Mouse (Mus musculus) cerebellum, adult 11-12 months (tissue): Measurements from ENCODE around the gene Zbtb7b.

ENCODE experiments used
- DNase-seq: peaks from one replicate; pipeline ENCODE4 v3.0.0; 2022

Zbtb7b gene

DNA sequence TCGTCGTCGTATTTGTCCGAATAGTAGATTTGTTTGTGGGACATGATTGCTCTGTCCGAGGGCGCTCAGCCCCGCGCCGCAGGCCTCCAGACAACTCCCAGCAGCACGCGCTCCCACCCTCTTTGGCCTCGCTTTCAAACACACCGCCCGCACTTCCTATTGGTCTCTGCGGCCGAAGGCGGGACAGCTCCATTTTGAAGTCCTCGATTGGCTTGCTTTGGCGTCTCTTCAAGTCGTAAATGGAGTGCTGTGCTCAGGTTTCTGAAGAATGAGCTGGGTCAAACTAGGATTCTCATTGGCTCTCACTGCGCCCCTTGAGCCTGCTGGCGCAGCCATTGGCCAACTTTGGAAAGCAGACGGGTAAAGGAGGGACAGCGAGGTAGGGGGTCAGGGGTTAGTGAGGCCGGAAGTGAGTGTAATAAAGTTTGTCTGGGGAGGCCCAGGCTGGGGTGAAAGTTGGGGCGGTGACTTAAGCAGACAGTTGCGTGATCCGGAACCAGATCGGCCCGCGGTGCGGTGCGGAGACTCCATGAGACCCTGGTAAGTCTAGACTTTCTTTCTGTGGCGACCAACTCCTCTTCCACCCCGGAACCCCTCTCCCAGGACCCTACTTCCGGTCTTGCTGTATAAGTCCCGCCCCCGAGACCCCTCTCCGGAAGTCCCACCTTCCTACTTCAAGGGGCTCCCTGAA lies 23.7 kb upstream of the Zbtb7b start, which contains the start of the genes Cks1b and Shc1:
TSS of gene Cks1b (minus strand) at position 214 of the 691 bp plus-strand sequence.
TSS of gene Shc1 (plus strand) at position 274 of the 691 bp plus-strand sequence.
- DNase-seq: peak; percentile 93

DNA sequence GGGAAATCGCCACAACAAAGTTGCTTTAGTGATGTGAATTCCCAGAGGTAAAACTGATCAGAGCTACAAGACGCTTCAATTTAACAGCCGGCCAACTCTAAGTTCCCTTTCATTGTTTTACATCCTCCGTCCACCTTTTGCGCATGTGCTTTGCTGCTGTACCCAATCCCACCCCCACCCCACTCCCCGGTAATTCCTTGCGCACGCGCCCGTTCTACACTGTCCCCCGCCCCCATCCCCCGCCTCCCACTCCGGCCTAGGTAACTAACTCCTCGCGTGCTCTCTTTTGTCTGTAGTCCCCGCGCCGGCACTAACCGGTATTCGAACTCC lies 23.2 kb upstream of the Zbtb7b start:
- DNase-seq: no peak

DNA sequence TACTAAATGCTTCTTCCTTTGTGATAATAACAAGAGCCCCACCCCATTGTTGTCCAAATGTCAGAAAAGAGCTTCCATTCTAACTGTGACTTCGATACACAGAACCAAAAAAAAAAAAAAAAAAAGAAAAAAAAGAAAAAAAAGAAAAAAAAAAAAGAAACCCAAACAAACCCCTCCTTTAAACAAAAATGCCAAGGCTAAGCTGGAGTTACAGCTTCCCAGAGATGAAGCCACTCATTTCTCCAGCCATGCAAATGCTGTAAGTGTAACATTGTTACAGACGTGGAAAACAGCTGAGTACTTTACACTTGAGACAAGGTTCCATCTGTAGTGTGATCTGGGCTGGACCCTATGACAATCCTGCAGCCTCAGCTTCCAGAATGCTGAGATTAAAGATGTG lies 22.6 kb upstream of the Zbtb7b start:
- DNase-seq: no peak

DNA sequence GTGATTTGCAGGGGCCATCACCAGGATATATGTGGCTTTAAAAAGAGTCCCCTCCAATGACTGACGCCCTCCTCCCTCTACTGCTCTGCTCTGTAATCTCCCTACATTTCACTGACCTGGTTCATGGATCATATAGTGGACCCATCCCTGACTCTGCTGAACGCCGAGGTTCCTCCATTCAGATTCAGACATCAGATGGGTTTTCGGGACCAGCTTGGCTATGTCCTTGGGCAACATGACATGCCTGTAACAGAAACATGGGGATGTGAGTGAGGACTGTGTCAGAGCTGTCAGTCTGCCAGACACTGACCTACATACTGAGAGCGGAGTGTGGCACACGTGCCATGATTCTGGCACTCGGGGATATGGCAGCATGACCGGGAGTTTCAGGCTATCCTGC lies 21.6 kb upstream of the Zbtb7b start:
- no peak for DNase-seq

DNA sequence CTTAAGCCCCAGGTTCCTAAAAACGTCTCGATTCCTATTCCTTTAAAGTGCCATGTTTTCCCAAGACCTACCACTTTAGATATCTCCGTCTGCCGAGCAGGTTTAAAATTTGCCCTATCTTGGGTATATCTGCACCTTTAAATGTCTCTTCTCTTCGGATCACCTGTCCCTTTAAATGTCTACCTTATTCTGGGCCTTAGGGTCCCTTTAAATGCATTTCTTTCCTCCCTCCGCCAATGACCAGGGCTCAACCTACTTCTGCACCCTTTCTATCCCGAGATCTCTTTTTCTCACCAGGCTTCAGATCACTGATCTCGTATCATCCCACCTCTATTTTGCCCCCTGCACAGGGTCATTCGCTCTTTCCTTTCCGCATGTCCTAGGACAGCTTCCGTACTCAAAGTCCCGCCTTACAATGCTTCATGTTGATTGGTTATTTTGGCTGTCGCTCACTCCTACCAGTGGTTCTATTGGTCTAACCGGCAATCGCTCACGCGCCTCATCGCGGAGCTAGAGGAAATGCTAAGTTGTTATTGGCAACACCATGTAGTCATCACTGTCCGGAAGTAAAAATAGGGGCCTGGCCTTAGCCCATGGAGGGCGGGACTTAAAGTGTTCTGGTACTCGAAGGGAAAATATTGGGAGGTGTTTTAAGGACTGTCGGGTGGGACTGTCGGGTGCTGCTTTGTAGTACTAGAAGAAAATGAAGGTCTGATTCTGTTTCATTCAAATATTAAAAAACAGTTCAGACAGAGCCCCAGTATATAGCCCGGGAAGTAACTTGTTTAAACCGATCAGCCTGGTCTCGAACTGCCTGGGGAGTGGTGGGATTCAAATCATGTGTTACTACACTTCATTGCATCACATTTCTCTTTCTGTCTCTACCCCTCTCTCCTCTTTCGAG lies 17.2 kb upstream of the Zbtb7b start, which contains the start of gene Flad1:
TSS of gene Flad1 (minus strand) at position 381 of the 904 bp plus-strand sequence.
- peak; percentile 99 for DNase-seq

- DNase-seq: no peak
Measured at GRCm38 (mm10) chr3:89410864-89411263, 16.3 kb upstream of the Zbtb7b start.

DNA sequence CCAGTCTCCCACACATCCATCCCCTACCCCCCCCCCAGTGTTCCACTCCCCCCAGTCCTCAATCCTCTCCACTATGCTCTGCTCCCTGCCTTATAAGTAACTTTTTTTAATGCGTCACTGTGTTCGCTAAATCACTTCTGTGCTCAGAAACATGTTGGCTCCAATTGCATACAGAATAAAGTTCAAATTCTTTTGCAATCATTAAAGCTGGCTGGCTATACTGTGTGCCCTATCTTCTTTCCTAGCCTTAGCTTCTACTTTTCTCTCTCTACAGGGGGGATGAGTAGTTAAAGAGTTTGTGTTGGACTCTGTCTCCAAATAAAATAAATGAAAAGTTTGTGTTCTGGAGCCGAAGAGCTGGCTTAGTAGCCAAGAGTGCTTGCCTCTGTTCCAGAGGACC lies 15.1 kb upstream of the Zbtb7b start:
- DNase-seq: no peak

GRCm38 (mm10) chr3:89408448-89408847 lies 13.9 kb upstream of the Zbtb7b start:
- no peak for DNase-seq

GRCm38 (mm10) chr3:89406887-89407286 lies 12.3 kb upstream of the Zbtb7b start:
- no peak for DNase-seq

GRCm38 (mm10) chr3:89402693-89403092 lies 8.1 kb upstream of the Zbtb7b start, which contains the start of gene Lenep:
Gene Lenep (minus strand): TSS chr3:89402793.
- DNase-seq: no peak

GRCm38 (mm10) chr3:89401329-89401728 lies 6.8 kb upstream of the Zbtb7b start:
- no peak for DNase-seq

- peak; percentile 34 for DNase-seq
Measured at GRCm38 (mm10) chr3:89396654-89397005, 2.1 kb upstream of the Zbtb7b start.

- DNase-seq: peak; percentile 75
Measured at GRCm38 (mm10) chr3:89395806-89396653, 1.5 kb upstream of the Zbtb7b start.

DNA sequence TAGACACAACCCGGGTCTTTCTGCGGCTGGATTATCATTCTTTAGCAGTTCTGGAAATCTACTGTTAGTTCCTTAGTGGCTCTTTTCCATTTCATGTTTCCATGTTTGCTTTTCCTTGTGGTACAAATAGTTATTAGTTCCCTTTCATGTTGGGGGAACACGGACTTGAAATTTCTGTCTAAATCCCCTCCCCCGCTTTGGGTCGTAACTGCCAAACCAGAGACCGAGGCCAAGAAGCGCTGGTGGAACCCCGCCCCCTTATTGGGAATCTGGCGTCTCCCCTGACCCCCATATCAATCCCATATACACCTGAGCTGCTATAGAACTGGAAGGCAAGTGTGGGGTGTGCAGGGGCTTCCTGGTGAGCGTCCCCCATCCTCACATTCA lies 836 bp upstream of the Zbtb7b start:
- DNase-seq: peak; percentile 71

- DNase-seq: peak; percentile 91
Measured at GRCm38 (mm10) chr3:89394894-89395256, 299 bp upstream of the Zbtb7b start.

GRCm38 (mm10) chr3:89393605-89394004 lies 971 bp downstream of the Zbtb7b start:
- DNase-seq: peak; percentile 99

DNA sequence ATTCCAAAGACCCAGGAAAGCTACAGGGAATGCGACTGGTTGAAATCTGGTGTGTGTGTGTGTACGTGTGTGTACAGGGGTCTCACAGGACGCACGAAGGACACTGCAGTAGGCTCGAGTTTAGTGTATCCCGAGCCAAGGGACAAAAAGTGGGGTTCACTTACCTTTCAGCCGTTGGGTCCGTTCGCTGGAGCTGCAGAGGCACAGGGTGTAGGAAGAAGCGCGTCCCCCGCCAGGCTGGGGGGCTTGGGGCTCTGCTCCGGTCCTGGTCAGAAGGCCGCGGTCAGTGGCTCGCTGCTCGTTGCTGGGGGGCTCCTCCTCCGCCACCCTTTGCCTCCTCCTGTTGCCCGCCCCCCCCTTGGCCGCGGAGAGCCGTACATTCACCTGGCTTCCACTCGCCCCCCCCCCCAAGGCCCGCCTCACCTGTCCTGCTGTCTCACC lies 1.7 kb downstream of the Zbtb7b start:
- DNase-seq: peak; percentile 82

- DNase-seq: peak; percentile 82
Measured at GRCm38 (mm10) chr3:89391663-89392511, 2.7 kb downstream of the Zbtb7b start.

DNA sequence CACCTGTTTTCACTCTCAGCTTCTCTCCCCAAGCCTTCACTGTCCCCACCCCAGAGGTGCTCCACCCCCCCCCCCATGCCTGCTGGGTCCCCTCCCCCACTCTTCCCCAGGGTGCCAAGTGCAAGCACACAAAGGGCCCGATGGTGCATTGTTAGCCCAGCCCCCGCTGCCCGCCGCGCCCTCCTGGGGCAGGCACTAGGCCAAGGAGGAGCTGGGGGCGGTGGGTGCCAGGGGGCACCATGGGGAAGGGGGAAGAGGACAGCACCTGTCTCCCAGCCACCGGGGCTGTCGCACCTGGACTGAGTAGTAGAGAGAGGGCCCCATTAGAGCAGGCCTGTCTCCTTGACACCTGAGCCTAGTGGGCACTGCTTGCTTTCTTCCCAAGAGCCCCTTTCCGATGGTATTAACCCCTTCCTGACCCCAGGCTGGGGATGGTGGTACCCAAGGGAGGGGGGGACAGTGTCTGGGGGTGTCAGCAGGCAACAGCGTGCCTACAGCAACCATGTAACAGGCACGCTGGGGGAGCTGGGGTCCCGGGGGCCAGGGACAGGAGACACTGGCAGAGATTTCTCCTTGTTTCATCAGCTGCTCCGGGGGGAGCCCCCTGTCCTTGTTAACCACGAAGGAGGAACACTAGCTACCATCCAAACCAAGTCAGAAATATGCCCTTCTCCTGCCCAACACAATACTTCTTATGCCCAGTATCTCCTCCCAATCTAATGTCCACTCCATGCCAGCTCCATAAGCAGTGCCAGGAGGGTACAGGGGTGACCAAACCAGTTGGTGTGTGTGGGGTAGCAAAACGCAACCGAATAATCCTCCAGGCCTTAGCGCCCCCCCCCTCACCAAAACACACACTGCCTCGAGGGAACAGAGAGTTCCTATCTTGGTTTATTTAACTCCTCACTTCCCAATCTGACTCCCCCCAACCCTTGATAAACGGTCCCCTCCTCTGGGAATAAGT lies 3.6 kb downstream of the Zbtb7b start:
- DNase-seq: peak; percentile 74

GRCm38 (mm10) chr3:89390111-89390515 lies 4.5 kb downstream of the Zbtb7b start:
- DNase-seq: peak; percentile 74
